Mouse (Mus musculus) intestine, postnatal 0 days (tissue): ENCODE data around the gene Cep152. TPM values are rescaled to one million over a fixed set of nuclear protein-coding genes. Genes with fewer than 3 reads are reported as not detected.

ENCODE experiments used
- ATAC-seq: fragments of 200-750 bp; cut with Nextera tagmentation; 2 replicates; pipeline ENCODE4 v1.8.0; 2017; ENCODE audit warnings: mild to moderate bottlenecking, moderate TSS enrichment, moderate library complexity
- H3K27ac ChIP-seq: fragments of 300-500 bp; sonication (generic); 2 replicates; pipeline ENCODE4 v1.5.1; 2014; ENCODE audit warnings: mild to moderate bottlenecking, low read depth, low read length, moderate library complexity
- H3K27me3 ChIP-seq: fragments of 300-500 bp; sonication (generic); replicated peaks from 2 replicates; pipeline ENCODE4 v1.6.1; 2014; ENCODE audit warnings: low read length, mixed read lengths; ENCODE audit not compliant: control insufficient read depth, insufficient read depth
- H3K36me3 ChIP-seq: fragments of 300-500 bp; sonication (generic); 2 replicates; pipeline ENCODE4 v1.6.1; 2014; ENCODE audit warnings: mild to moderate bottlenecking, moderate library complexity; ENCODE audit not compliant: control insufficient read depth, insufficient read depth
- H3K4me1 ChIP-seq: fragments of 300-500 bp; sonication (generic); replicated peaks from 2 replicates; pipeline ENCODE4 v1.6.1; 2014; ENCODE audit warnings: antibody characterized with exemption, low read length, mixed read lengths; ENCODE audit not compliant: control insufficient read depth, insufficient read depth
- H3K4me2 ChIP-seq: fragments of 300-500 bp; sonication (generic); replicated peaks from 2 replicates; pipeline ENCODE4 v1.6.1; 2014; ENCODE audit warnings: low read depth, mild to moderate bottlenecking, moderate library complexity
- H3K4me3 ChIP-seq: fragments of 300-500 bp; sonication (generic); 2 replicates; pipeline ENCODE4 v1.5.1; 2014; ENCODE audit warnings: low read depth, low read length
- H3K9ac ChIP-seq: fragments of 300-500 bp; sonication (generic); 2 replicates; pipeline ENCODE4 v1.6.1; 2014; ENCODE audit warnings: mild to moderate bottlenecking, low read depth, low read length
- H3K9me3 ChIP-seq: fragments of 300-500 bp; sonication (generic); 2 replicates; pipeline ENCODE4 v1.6.1; 2016; ENCODE audit warnings: mixed run types; ENCODE audit not compliant: control insufficient read depth
- CTCF ChIP-seq: sonication (generic); IDR thresholded peaks from 2 replicates; pipeline ENCODE4 v1.5.1; 2016; ENCODE audit warnings: low read depth, mild to moderate bottlenecking, control low read depth, antibody characterized with exemption, moderate library complexity
- WGBS: fragments of 180-500 bp; shearing (Covaris S2); extraction: QIAGEN DNeasy Blood & Tissue Kit; methylation state at CpG from one replicate; pipeline ENCODE4 v1.1.7; 2014; 5-methylcytosine and 5-hydroxymethylcytosine counted together
- polyA plus RNA-seq: library from polyadenylated mRNA; unstranded; fragments of >200 nt; fragmentation: Nextera tagmentation; extraction: Ambion mirVana; gene quantifications from 2 replicates; pipeline ENCODE4 v1.2.1, GENCODE M21; 2015

Cep152 gene
- polyA plus RNA-seq, 1 experiment from 2014 or later: 0.98 TPM

DNA sequence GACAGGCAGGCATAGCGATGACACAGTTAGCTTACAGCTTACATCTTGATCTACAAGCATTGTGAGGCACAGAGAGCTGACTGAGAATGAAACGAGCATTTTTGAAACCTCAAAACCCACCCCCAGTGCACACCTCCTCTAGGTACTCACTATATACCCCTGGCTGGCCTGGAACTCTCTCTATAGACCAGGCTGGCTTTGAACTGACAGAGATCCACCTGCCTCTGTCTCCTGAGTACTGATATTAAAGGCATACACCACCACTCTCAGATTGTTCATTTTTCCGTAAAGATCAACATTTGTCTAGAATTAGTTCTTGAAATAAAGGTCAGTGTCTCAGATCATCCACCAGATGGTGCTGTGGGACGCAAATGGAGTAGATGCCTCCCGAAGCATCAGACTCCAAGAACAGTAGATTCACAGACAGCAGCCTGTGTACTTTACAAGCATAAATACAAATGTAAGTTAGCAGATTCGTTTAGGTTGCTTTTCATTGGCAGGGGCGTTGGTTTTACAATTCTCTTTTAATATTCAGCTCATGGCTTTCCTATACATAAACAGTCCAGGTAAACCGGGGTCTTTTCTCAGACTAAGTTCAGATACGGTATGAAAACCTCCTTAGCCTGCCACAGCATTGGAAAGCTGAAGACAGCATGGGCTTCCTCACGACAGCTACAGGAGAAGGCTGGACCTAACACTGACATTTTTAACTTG is 35.1 kb upstream of the Cep152 start:
- no peak for ATAC-seq
- peak overlapping the region; percentile 26 for H3K4me3 ChIP-seq
- H3K9me3 ChIP-seq: no peaks in the 10 kb centered on the region
- no peaks in the 10 kb centered on the region for H3K27me3 ChIP-seq
- H3K36me3 ChIP-seq: no peaks in the 10 kb centered on the region
- H3K4me2 ChIP-seq: peak overlapping the region; percentile 62
- H3K9ac ChIP-seq: no peak overlapping the region
- H3K4me1 ChIP-seq: no peaks in the 10 kb centered on the region
- H3K27ac ChIP-seq: no peak overlapping the region
- 13% methylated on average over 10 of the region's 10 CpGs for WGBS
- TF ChIP-seq CTCF: peak; percentile 95

DNA sequence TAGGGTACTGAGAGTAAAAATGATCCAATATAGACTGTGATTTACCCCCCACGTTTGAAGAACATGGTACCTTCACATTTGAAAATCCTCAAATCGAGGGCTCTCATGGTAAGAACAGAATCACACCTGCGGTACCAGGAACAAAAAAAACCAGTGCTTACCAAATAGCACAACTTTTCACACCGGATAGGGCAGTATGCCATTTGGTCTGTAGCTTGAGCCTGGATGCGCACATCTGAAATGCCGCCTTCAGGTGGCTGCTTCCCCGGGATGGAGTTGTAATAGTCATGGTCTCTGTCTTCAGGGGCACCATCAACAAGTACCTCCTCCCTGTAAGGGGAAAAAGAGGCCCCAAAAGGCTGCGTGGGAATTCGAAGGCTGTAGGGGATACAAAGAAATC is 30.5 kb upstream of the Cep152 start:
- no peak overlapping the region for H3K9ac ChIP-seq
- no peaks in the 10 kb centered on the region for H3K9me3 ChIP-seq
- H3K27me3 ChIP-seq: no peaks in the 10 kb centered on the region
- no peak overlapping the region for H3K4me2 ChIP-seq
- no peak overlapping the region for H3K27ac ChIP-seq
- no peak for TF ChIP-seq CTCF
- H3K4me3 ChIP-seq: no peak overlapping the region
- H3K4me1 ChIP-seq: no peaks in the 10 kb centered on the region
- WGBS: 90% methylated on average over 9 of the region's 9 CpGs
- no peaks in the 10 kb centered on the region for H3K36me3 ChIP-seq
- no peak for ATAC-seq

DNA sequence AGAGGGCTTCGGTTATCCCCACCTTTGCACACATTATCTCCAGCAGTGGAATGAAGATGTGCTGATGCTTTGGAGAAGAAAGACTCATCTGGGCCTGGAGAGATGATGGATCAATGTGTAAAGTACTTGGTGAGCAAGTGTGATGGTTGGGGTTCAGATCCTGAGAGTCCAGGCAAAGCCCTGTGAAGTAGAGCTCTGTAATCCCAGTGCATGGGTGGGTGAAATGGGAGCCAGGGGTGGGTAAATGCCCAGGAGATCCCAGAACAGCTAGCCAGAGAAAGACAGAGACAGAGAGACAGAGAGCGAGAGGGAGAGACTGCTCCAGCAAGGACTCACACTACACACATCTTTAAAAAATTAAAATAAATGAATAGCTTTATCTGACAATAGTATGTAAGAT is 28.4 kb upstream of the Cep152 start:
- no peak overlapping the region for H3K27ac ChIP-seq
- ATAC-seq: no peak
- H3K4me1 ChIP-seq: no peaks in the 10 kb centered on the region
- no peaks in the 10 kb centered on the region for H3K9me3 ChIP-seq
- H3K27me3 ChIP-seq: no peaks in the 10 kb centered on the region
- H3K9ac ChIP-seq: no peak overlapping the region
- no peaks in the 10 kb centered on the region for H3K36me3 ChIP-seq
- no peak for TF ChIP-seq CTCF
- H3K4me2 ChIP-seq: no peak overlapping the region
- 93% methylated on average over 2 of the region's 2 CpGs for WGBS
- H3K4me3 ChIP-seq: no peak overlapping the region

DNA sequence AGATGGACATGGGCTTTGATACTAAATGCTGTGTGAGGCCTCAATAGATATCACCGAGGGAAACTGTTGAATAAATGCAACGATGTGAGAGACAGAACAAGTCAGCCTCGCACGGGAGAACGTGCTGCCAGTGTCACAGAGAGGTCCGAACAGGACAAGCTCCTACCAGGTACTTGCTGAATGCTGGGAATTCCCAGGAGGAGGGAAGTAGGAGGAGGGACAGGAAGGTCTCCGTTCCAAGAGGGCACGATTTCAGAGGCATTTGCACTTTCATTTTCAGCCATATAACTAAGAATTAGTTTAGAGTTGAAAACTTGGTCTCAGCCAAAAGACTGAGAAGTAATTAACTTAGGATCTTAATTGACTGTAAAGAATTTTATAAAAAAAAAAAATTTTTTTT is 26.6 kb upstream of the Cep152 start:
- H3K36me3 ChIP-seq: no peaks in the 10 kb centered on the region
- ATAC-seq: no peak
- 71% methylated on average over 8 of the region's 8 CpGs for WGBS
- no peaks in the 10 kb centered on the region for H3K9me3 ChIP-seq
- no peak overlapping the region for H3K4me3 ChIP-seq
- H3K27me3 ChIP-seq: no peaks in the 10 kb centered on the region
- no peak overlapping the region for H3K27ac ChIP-seq
- TF ChIP-seq CTCF: no peak
- H3K4me1 ChIP-seq: no peaks in the 10 kb centered on the region
- H3K9ac ChIP-seq: no peak overlapping the region
- H3K4me2 ChIP-seq: no peak overlapping the region

DNA sequence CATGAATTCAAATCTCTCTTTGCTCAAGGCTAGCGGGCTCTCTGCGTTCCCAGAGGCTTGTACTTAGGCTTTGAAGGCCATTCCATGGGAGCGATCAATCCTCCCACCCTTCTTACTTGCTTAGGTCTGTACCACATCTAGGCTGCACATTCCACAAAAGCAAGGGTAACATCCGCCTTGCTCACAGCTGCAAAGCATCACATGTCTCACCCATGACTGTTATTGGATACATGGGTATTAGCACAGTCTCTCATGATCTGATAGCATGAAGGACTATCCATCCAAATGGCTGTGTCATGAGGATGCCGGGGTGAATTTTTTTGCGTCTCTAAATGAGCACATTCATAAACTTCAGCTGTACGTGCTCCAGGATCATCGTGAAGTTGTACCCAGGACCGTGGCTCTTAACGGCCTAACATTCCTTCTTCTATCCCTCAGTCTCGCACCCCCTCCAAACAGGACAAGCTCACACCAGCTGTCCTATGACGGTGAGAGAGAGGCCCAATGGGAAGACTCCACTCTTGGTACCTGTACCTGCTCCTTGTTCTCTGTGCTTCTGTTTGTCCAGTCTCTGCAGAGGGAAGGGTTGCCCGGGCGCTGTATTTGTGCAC is 25.9 kb upstream of the Cep152 start:
- H3K9ac ChIP-seq: no peak overlapping the region

DNA sequence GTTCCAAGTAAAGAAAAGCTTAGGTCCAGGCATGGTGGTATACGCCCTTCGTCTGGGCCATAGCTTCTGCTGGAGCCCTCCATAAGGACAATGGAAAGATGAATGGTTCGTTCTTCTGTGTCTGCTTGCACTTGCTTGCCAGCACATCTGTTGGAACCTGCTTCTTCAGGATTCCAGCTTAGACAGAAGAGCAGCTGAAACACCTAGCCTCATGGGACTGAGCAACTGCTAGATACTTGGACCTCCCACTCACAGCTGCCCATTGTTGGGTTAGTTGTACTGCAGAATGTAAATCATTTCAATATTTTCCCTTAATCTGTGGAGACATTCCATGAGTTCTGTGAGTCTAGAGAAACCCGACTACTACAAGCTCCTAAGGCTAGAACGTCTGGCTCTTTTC is 25.1 kb upstream of the Cep152 start:
- Histone ChIP-seq H3K27me3 (no peaks in the 10 kb centered on the region), H3K4me2 (no peak overlapping the region), H3K9ac (no peak overlapping the region), H3K4me3 (no peak overlapping the region), H3K36me3 (no peaks in the 10 kb centered on the region), H3K9me3 (no peaks in the 10 kb centered on the region), H3K27ac (no peak overlapping the region), H3K4me1 (no peaks in the 10 kb centered on the region)
- no peak for TF ChIP-seq CTCF
- ATAC-seq: no peak
- 83% methylated on average over 5 of the region's 5 CpGs for WGBS

More for the DNA sequence above, 25.9 kb upstream of the Cep152 start:
- ATAC-seq: no peak
- no peaks in the 10 kb centered on the region for H3K36me3 ChIP-seq
- H3K4me2 ChIP-seq: no peak overlapping the region
- no peaks in the 10 kb centered on the region for H3K9me3 ChIP-seq
- no peak for TF ChIP-seq CTCF
- no peak overlapping the region for H3K4me3 ChIP-seq
- 82% methylated on average over 14 of the region's 14 CpGs for WGBS
- H3K27ac ChIP-seq: no peak overlapping the region
- no peaks in the 10 kb centered on the region for H3K27me3 ChIP-seq
- H3K4me1 ChIP-seq: no peaks in the 10 kb centered on the region
